Mouse (Mus musculus): ENCODE data around the gene Trex1.
A peak's percentile ranks its signal among the peaks of the same experiment; 100 is the strongest.

The Trex1 gene

GRCm38 (mm10) chr9:109051651-109052489 lies 7.7 kb downstream of the Trex1 start:
- no peak for DNase-seq (ENCODE audit: extremely low spot score, low spot score)

GRCm38 (mm10) chr9:109051011-109051501 lies 8.5 kb downstream of the Trex1 start:
- DNase-seq (ENCODE audit: extremely low spot score, low spot score), result no peak

- no peak for DNase-seq (ENCODE audit: extremely low spot score, low spot score)
Observed at GRCm38 (mm10) chr9:109050674-109050997, 8.9 kb downstream of the Trex1 start.

DNA sequence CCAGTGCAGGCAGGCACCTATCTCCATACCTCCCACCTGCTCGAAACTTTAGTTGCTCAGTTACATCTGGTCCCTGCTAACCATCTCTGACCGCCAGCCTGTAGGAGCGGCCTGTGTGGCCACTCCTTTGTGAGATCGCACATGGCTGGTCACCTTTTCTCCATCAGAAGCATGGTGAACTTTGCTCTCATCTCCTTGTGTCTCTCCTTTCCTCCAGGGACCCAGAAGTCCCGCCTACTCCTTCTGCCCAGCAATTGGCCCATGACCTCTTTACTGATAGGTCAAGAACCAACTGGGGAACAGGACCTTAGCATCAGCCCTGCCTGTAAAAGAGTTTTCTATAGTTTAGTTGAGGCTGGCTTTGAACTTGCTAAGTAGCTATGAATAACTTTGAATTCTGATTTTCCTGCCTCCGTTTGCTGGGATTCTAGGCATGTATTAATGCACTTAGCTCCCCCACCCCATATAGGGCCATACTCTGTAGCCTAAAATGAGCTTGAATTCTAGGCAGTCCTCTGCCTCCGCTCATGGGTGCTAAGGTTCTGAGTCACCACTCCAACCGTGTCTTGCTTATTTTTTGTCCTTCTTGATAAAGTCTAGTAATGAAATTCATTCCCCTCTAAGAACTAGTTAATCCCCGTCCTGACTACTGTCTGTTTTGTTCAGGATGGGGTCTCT lies 9.4 kb downstream of the Trex1 start:
- no peak for DNase-seq (ENCODE audit: extremely low spot score, low spot score)

- no peak for DNase-seq (ENCODE audit: extremely low spot score, low spot score)
Observed at GRCm38 (mm10) chr9:109049316-109049715, 10.2 kb downstream of the Trex1 start.

- DNase-seq (ENCODE audit: extremely low spot score, low spot score), result peak; percentile 45
Observed at GRCm38 (mm10) chr9:109046306-109046705, 13.2 kb downstream of the Trex1 start.

- DNase-seq (ENCODE audit: extremely low spot score, low spot score), result no peak
Observed at GRCm38 (mm10) chr9:109041351-109041750, 18.2 kb downstream of the Trex1 start.

DNA sequence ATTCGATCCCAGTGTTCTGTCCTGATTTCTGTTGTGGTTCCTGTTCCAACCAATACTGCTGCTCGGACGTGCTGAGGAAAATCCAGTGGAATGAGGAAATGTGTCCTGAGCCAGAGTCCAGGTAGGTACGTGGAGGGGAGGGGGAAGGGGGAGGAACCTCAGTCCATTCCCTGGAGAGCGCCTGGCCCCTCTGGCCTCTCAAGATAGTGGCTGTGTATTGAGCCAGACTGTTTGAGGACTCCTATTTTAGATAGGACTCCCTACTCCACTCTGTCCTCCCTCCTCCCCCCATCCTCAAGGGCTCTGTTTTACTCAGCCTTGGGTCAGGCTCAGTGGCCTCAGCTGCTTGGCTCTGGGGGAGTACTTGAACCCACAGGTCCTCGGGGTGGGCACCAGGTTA lies 18.6 kb downstream of the Trex1 start:
- no peak for DNase-seq (ENCODE audit: extremely low spot score, low spot score)

DNA sequence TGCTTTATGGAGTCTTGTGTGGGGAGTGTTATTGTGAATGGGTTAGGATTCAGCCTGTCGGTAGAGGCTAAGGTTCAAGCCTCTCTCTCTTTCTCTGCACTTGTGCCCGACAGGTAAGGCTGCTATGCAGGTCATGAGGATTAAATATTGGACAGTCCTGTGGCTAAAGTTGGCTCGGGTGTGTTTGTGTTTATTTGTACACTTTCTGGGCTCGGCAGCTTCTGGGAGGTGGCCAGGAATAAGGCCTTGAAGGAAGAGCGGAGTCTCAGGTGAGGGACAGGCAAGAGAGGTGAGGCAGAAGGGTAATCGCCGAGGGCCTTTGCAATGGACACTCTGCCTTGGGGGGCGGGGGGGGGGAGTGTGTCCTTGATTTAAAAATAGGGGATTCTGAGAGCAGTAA lies 19.3 kb downstream of the Trex1 start:
- no peak for DNase-seq (ENCODE audit: extremely low spot score, low spot score)

- no peak for DNase-seq (ENCODE audit: extremely low spot score, low spot score)
Observed at GRCm38 (mm10) chr9:109039681-109040080, 19.9 kb downstream of the Trex1 start.

GRCm38 (mm10) chr9:109038901-109039364 lies 20.6 kb downstream of the Trex1 start:
- no peak for DNase-seq (ENCODE audit: extremely low spot score, low spot score)

DNA sequence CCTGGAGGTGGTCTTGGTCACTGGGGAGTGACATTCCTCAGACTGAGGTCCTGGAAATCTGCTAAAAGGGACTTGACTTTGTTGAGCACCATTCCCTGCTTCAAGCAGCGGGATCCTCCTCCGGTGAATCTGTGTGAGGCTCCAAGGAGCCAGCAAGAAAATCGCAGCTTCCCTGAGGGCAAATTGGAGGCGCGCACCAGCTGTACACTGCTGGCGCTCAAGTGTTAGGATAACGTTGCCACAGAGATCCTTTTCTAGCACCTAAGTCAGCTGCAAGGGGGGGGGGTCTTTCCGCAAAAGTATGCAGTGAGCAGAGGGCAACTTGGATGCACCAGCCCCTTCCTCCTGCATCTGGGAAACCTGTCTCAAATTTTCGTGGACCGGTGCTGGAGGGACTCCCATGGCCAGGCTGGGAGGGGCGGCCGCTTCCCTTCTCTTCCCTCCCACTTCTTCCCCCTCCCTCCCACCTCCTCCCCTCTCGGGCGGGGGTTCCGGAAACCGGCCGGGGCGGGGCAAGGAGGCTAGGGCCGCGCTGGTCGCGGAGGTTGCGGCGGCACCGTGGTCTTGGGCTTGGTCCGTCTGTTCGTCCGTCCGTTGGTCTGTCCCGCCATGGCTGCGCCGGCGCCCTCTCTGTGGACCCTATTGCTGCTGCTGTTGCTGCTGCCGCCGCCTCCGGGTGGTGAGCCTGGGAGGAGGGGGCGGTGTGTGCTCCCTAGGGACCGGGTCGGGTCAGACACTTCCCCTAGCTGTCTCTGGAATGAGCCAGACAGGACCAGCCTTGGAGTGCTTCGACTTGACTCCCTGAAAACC lies 21.2 kb downstream of the Trex1 start, which contains the start of gene Shisa5:
Gene Shisa5 (plus strand): TSS at position 480 of the 810 bp plus-strand sequence.
- DNase-seq (ENCODE audit: extremely low spot score, low spot score), result peak; percentile 80

DNA sequence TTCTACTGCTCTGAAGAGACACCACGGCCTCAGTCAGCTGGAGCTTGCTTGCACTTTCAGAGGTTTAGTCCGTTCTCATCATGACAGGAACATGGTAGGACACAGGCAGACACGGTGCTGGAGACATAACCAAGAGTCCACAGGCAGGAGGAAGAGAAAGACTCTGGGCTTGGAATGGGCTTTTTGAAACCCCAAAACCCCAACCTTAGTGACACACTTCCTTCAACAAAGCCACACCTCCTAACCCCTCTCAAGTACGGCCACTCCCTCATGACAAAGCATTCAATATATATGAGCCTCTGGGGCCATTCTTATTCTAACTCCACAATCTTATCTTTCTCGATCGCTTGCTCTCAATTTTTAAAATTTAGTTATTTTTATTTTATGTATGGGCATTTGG lies 27.1 kb downstream of the Trex1 start:
- no peak for DNase-seq (ENCODE audit: extremely low spot score, low spot score)

GRCm38 (mm10) chr9:109031686-109032085 lies 27.8 kb downstream of the Trex1 start:
- DNase-seq (ENCODE audit: extremely low spot score, low spot score), result no peak

DNA sequence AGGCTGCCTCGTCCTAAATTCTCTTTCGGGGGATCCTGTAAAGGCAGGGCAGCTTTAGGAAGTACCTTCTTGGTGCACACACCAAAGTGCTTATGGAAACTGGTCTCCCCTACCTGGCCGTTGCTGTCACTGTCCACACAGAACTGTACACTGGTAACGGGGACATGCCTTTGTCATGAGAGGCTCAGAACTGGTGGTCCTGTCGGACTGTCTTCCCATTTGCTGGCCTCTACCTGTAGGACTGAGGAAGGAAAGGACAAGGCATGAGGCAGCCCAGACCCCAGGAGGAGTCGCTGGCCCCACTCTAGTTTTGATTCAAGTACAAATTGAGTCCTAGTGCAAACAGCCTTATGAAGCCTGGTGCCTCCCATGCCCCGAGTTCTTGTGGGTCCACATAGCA lies 28.5 kb downstream of the Trex1 start:
- DNase-seq (ENCODE audit: extremely low spot score, low spot score), result no peak

DNA sequence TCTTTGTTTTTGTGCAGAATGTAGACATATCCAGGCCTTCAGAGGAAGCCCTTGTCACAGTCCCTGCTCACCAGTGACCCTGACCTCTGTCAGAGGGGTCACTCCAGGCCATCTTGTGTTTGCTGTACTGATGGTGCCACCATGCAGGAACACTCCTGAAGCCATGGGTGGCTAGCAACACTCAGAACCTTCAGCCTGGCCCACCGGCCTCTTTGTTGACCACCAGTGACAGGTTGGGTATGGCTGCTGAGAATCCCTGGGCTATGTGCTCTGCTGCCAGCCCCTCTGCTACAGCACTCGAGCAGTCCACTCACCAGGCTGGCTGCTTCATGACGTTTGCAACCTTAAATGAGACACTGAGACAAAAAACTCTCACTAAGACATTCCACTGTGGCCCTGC lies 29.2 kb downstream of the Trex1 start:
- DNase-seq (ENCODE audit: extremely low spot score, low spot score), result no peak

DNA sequence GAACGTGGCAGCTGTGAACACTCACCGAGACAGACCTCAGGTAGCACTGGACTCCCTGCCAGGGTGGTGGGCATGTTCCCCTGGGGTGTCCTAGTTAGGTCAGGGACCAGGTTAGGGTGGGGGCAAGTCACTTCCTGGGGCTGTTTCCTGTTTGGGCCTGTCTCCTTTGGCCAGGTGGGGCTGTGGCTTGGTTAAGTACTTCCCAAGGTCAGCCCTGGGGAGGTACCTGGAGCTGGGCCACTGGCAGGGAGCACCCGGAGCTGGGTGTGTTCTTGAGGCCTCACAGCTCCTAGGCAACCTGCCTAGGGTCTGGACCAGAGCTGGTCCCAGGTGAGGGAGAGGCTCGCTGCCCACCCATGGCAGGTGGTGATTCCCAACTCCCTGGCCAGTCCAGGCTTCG lies 30.6 kb downstream of the Trex1 start:
- no peak for DNase-seq (ENCODE audit: extremely low spot score, low spot score)

DNA sequence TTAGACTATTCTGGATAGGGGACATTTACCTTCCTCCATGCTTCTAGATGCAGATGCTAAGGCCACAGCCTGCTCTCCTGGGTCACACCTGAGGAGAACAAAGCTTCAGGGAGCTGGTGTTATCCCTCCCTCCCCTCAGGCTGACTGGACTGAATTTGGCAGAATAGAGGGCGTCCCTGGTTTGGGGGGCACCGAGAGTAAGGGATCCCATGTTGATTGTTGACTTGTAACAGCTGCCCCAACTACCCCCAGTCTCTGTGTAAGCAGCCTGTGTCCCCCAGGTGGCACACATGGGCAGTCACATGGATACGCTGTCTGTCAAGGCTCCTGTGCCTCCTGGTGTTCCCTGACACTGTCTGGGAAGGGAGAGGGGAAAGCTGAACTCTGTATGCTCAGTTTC lies 31.1 kb downstream of the Trex1 start:
- no peak for DNase-seq (ENCODE audit: extremely low spot score, low spot score)

DNA sequence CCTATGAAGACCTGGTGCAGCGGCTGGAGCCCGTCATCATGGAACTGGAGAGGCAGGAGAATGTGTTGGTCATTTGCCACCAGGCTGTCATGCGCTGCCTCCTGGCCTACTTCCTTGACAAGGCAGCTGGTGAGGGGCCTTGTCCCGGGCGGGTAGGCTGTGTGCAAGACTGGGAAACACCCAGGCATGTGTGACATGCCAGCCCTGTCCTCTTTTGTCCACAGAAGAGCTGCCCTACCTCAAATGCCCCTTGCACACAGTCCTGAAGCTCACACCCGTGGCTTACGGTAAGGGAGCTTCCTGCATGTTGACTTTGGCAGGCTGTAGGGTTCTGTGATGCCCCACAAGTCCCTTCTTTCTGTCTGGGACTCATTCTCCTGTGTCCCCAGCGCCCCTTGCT lies 32.0 kb downstream of the Trex1 start:
- DNase-seq (ENCODE audit: extremely low spot score, low spot score), result no peak

GRCm38 (mm10) chr9:109022866-109023685 lies 36.5 kb downstream of the Trex1 start:
- no peak for DNase-seq (ENCODE audit: extremely low spot score, low spot score)

DNA sequence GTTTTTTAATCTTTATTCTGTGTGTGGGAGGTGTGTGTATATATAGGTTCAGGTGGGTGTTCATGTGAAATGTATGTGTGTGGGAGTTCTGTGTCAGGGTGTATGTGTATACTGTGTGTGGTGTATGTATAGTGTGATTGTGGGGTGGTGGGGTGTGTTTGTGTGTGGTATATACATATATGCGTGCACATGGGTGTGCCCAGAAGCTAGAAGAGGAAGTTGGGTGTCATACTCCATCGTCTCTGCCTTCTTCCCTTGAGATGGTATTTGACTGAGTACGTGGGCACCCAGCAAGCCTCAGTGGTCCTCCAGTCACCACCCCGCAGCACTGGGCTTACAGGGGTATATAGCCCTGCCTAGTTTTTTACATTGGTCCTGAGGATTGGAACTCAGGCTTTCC lies 38.1 kb downstream of the Trex1 start:
- DNase-seq (ENCODE audit: extremely low spot score, low spot score), result no peak

All from neural tube, embryonic 10.5 days (tissue).